Comparison of ENCODE assay signal across 34 mouse cellular contexts in genomic region chr2:154313771-154314170, GRCm38 (mm10). TPM values are rescaled to one million over a fixed set of nuclear protein-coding genes. Genes with fewer than 3 reads are reported as not detected.
"Had no signal": no experiment of that assay in that cellular context is flagged by ENCODE, and none has a peak within 500 bp of the region (broad histone marks: within the 10 kb centered on the region; RNA-seq: fewer than 3 reads in every experiment).

No protein-coding gene starts in this region.

RNA-seq across cellular contexts. Expression of gene Bpifb9b, which starts 6.7 kb away (rescaled TPM):
- total RNA-seq: forebrain, postnatal 0 days; gastrocnemius, adult 18-20 months; gastrocnemius, postnatal 14 days; gastrocnemius, postnatal 36 days; heart, adult 2 months; heart, postnatal 14 days; heart, postnatal 36 days; layer of hippocampus, adult 18-20 months; layer of hippocampus, postnatal 14 days; layer of hippocampus, postnatal 36 days; left cerebral cortex, adult 18-20 months; left cerebral cortex, adult 8-10 months; left cerebral cortex, postnatal 10 days; left cerebral cortex, postnatal 25 days; left cerebral cortex, postnatal 4 days had no signal
- polyA plus RNA-seq: forebrain, postnatal 0 days; gonadal fat pad, adult 2 months; heart, adult 2 months; heart, embryonic 11.5 days; heart, embryonic 15.5 days; heart, postnatal 0 days; hindbrain, embryonic 10.5 days; hindbrain, embryonic 12.5 days; hindbrain, embryonic 14.5 days; hindbrain, embryonic 16.5 days; inflammation-experienced regulatory T-cells, adult 6 months; intestine, embryonic 16.5 days; kidney, adult 2 months; kidney, embryonic 15.5 days; kidney, postnatal 0 days; large intestine, adult 2 months; limb, embryonic 11.5 days; limb, embryonic 13.5 days; limb, embryonic 15.5 days; liver, embryonic 11.5 days had no signal

RNA-seq across cellular contexts. Expression of gene Bpifb9a, which starts 56.1 kb away (rescaled TPM):
- total RNA-seq: forebrain, postnatal 0 days; gastrocnemius, adult 18-20 months; gastrocnemius, postnatal 14 days; gastrocnemius, postnatal 36 days; heart, adult 2 months; heart, postnatal 14 days; heart, postnatal 36 days; layer of hippocampus, adult 18-20 months; layer of hippocampus, postnatal 14 days; layer of hippocampus, postnatal 36 days; left cerebral cortex, adult 18-20 months; left cerebral cortex, adult 8-10 months; left cerebral cortex, postnatal 10 days; left cerebral cortex, postnatal 25 days; left cerebral cortex, postnatal 4 days had no signal
- polyA plus RNA-seq: forebrain, postnatal 0 days; gonadal fat pad, adult 2 months; heart, adult 2 months; heart, embryonic 11.5 days; heart, embryonic 13.5 days; heart, embryonic 15.5 days; heart, postnatal 0 days; hindbrain, embryonic 10.5 days; hindbrain, embryonic 12.5 days; hindbrain, embryonic 14.5 days; hindbrain, embryonic 16.5 days; inflammation-experienced regulatory T-cells, adult 6 months; intestine, embryonic 16.5 days; kidney, adult 2 months; kidney, embryonic 15.5 days; kidney, postnatal 0 days; large intestine, adult 2 months; limb, embryonic 11.5 days; limb, embryonic 13.5 days; limb, embryonic 15.5 days; liver, embryonic 11.5 days had no signal
